Mouse (Mus musculus): Measurements from ENCODE around the gene Ccnjl.

The Ccnjl gene

GRCm38 (mm10) chr11:43520521-43520920, 8.1 kb upstream of the Ccnjl start:
- DNase-seq (ENCODE audit: low spot score) = no peak

GRCm38 (mm10) chr11:43528078-43528682, 404 bp upstream of the Ccnjl start:
- DNase-seq (ENCODE audit: low spot score) = peak; percentile 11

- no peak for DNase-seq (ENCODE audit: low spot score)
These were observed 1.5 kb downstream of the Ccnjl start for GRCm38 (mm10) chr11:43530043-43530442.

- DNase-seq (ENCODE audit: low spot score) = no peak
These were observed 3.0 kb downstream of the Ccnjl start for GRCm38 (mm10) chr11:43531619-43532018.

- DNase-seq (ENCODE audit: low spot score) = no peak
These were observed 8.5 kb downstream of the Ccnjl start for GRCm38 (mm10) chr11:43537074-43537473.

DNA sequence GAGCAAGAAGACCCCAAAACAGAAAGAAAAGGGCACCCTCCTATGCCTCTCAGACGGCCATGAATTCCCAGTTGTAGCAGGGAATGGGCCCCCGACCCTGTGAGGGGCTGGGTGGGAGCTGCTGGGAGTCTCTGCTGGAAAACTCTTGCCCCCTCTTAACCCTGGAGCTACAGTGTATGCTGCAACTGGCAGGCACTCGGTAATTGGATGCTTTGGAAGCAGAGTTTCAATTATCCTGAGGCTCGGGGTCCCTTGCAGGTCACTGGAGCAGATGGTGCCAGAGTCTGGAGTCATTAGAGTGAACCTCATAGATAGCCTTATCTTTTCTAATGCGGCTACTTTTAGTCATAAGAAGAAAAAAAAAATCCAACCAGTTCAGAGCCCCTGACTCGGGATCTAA, 11.3 kb downstream of the Ccnjl start:
- DNase-seq (ENCODE audit: low spot score) = no peak

GRCm38 (mm10) chr11:43543711-43544466, 15.3 kb downstream of the Ccnjl start:
- peak; percentile 17 for DNase-seq (ENCODE audit: low spot score)

GRCm38 (mm10) chr11:43544819-43545218, 16.2 kb downstream of the Ccnjl start:
- DNase-seq (ENCODE audit: low spot score) = no peak

DNA sequence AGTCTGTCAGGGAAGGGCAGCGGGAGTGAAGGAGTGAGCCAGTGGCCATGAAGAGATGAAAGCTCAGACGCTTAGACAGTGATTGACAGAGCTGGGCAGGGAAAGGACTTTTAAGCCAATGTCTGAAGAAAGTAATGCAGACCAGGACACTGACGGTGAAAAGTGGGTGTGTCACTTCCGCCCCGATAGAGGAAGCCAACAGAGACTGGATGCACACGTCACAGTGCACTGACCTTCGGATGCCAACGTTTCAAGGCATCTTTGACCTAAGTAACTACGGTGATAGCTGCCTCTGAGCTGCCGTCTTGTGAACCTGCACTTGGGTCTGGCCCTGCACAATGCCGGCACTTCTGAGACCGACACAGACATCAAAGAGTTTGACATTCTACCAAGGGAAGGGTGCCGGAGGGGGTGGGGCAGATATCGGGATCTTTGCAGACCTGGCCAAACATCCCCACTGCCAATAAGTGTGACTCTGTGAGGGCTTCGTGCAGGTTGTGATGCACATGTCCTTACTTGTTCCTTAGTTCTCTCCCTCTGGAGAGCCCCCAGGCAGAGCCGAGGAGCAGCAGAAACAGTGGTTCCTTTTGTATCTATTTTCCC, 17.4 kb downstream of the Ccnjl start:
- DNase-seq (ENCODE audit: low spot score) = no peak

GRCm38 (mm10) chr11:43546678-43547077, 18.1 kb downstream of the Ccnjl start:
- no peak for DNase-seq (ENCODE audit: low spot score)

DNA sequence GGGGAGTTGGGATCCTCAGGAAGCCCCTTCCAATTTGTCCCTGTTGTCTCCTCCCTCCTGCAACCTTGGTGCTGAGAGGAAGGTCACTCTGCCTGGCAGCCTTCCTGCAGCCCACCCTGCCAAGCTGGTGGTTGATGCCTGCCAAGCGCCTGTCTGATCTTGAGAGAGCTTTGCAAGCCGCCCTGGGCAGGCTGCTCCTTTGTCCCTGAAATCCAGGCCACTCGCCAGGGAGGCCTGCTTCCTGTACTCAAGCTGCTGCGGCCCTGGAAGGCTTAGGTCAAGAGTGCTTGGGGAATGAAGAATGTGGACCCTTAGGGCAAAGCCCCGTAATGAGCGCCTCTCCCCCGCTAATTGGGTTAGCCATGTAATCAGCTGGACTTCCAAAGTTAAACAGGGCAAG, 19.6 kb downstream of the Ccnjl start:
- peak; percentile 47 for DNase-seq (ENCODE audit: low spot score)

DNA sequence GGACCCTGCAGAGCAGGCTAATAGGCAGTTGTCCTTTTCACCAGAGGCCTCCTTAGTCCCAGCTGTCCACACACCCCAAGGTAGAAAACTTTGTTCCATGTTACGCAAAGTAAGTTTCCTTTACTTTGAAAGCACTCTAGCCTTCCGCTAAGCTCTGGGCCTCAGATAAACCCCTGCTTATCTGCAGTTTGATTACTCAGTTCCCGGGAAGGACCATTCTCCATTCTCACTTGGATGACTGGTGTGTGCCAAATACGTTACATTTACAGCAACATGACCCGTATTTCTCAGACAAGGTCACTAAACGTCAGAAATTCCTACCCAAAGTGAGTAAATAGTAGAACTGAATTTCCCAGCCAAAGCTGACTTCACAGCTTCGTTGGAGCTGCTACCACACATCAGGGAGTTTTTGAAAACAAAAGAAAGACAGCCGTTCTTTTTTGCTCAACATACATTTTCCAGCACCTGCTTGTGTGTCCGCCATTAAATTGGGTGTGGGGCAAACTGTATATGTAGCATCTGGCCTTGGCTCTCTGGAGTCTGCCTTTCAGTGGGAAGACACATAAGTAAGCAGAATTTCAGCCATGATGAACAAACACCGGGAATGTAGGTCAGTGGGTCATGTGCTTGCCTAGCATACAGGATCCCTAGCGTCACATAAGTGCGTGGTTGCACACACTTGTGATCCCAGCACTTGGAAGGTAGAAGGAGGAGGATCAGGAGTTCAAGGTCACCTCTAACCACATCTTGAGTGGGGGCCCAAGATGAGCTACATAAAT, 20.3 kb downstream of the Ccnjl start:
- peak; percentile 15 for DNase-seq (ENCODE audit: low spot score)

DNA sequence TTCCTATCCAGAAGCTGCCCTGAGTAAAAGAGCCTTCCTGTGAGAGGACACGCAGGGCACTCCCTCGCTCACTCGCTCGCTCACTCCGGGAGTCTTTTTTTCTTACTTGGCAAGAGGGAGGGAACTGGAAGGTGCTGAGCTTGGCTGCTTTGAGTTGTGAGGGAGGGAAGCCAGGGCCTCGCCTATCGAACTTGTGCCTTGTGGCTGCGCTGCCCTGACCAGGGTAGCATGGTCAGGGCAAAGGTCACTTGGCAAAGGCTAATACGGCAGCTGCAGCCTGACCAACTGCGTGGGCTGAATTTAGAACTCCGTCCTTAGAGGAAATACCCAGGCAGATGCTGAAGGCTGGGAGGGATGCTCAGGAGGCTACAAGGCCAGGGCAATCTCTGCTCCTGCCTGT, 21.1 kb downstream of the Ccnjl start:
- peak; percentile 57 for DNase-seq (ENCODE audit: low spot score)

GRCm38 (mm10) chr11:43551756-43552155, 23.2 kb downstream of the Ccnjl start:
- DNase-seq (ENCODE audit: low spot score) = no peak

DNA sequence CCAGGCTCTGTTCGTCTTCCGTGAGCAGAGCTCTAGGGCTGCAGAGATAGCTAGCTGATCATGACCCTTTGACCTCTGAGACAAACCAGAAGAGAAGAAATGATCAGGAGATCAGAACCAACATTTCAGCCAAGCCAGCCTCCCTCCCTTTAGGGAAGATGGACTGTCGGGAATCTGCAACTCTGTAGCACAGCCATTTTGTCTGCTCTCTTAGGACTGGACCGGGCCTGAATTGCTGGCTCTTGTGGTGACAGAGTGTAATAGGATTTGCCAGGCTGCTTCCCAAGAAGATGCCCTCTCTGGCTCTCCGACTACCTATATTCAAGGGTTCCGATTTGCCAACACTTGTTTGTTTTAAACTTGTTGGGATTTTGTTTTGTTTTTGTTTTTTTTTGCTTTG, 24.1 kb downstream of the Ccnjl start:
- DNase-seq (ENCODE audit: low spot score) = no peak

DNA sequence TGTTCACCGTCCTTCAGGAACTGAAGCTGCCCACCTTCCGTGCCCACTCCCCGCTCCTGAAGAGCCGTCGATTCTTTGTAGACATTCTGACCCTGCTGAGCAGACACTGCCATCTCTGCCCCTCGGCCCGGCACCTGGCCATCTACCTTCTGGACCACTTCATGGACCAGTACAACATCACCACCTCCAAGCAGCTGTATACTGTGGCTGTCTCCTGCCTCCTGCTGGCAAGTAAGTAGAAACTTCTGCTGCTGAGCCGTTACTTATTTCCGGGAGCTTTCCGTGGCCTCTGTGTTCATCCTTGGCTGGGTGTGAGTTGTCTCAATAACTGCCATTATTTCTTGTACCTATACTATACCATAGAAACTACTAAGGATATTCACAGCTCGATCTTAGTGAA, 28.0 kb downstream of the Ccnjl start:
- no peak for DNase-seq (ENCODE audit: low spot score)

DNA sequence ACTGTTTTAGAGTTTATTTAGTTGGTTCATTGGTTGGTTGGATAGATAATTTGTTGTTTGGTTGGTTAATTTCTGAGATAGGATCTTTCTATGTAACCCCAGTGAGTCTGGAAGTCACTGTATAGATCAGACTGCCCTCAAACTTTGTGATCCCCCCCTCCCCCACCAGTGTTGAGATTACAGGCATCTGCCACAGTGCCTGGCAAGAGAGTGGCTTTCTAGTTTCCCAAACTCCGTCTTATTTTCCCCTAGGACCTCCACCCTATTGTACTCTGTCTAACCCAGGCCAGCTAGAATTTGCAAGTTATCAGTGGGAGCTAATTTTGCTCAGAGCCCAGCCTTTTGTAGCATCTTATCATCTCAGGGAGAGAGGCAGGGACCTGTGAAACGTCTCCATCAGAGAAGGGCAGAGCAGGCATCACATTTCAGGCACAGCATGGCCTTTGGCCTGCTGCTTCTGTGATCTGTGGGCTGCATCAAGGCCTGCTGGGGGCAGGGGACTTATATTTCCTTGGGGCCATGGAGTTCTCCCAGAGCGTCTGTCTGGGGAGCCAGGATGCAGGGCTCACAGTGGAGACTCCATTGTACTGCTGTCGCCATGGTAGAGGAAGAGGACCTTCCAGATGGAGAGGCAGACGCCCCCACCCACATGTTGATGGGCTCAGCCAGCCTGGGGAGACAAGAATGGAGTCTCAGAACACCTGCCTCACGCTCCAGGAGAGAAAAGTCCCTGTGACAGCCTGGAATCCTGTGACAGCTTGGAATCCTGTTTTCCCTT, 31.1 kb downstream of the Ccnjl start:
- DNase-seq (ENCODE audit: low spot score) = no peak

DNA sequence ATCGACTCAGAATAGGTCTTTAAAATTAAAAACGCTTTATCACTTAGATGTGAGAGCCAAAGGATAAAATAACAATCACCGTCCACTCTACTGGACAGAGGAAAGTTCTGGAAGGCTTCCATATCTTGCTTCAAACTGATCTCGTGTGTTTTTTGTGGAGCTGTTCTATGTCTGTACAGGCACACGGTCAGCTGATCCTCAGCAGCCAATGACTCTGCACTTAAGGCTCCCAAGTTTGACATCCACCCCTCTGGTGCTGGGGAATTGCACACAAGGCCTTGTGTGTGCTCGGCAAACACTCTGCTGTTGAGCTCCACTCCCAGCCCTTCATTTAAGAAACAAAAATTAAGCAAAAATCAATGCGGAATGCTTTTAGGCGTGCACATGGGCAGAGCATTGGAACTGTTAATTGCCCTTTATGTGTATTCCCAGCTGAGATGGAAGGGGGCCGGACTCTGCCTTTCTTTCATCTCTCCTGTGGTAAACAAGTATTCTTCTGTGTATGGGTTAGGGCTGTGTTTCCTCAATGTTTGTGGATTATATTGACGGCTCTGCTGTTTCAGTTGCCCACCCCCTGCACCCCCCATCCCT, 35.2 kb downstream of the Ccnjl start:
- no peak for DNase-seq (ENCODE audit: low spot score)

DNA sequence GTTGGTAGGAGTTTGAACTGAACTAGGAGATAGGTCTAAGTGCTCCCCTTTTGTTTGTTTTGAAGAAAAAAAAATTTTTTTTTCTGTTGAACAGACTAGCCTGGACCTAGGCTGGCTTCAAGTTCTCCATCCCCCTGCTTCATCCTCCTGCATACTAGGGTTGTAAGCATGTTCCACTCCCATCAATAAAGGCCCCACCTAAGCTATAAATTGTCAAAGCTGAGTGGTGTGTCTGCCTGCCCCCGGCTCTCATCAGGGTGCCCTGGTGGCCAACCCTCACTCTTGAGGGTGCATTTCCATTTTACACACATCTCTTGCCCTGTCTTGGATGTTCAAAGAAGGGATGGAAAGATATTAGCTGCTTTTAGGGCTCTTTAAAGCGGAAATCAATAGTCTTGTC, 36.8 kb downstream of the Ccnjl start:
- DNase-seq (ENCODE audit: low spot score) = no peak

- no peak for DNase-seq (ENCODE audit: low spot score)
These were observed 37.3 kb downstream of the Ccnjl start for GRCm38 (mm10) chr11:43565852-43566251.

DNA sequence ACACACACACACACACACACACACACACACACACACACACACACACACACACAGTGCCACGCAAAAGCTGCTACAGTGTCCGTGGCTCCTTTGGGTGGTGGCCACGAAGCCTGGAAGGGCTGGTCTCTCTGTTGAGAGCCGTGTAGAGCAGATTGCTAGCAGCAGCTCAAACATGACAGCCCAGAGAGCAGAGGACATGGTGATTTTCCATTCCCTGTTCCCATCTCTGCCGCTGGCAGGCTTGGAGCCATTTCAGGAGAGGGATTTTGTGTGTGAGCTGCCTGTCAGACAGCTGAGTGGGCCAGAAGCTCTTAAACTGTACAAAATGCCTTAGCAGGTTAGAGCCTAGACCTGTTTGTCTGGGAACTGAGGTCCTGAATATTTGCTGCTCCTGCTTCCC, 38.1 kb downstream of the Ccnjl start:
- no peak for DNase-seq (ENCODE audit: low spot score)

DNA sequence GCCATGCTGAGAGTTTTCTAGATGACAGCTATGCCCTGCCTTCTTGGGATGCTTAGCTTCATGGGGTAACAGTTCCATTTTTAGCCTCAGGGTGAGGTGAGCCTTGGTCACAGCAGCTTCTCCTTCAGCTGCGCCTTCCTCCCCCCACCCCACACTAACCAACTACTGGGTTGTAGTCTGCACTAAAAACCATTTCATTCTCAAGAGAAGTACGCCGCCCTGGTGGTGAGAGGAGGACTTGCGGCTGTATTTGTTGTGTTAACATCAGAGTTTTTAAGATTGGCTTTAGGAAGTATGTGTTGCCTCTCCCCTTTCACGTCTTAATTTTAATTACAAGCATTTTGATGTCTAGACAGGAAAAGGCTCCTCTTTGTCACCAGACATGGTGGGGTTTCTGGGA, 39.7 kb downstream of the Ccnjl start:
- no peak for DNase-seq (ENCODE audit: low spot score)
